Mouse (Mus musculus) left cerebral cortex, postnatal 4 days (tissue): Measurements from ENCODE around the gene Tmem182. TPM values are rescaled to one million over a fixed set of nuclear protein-coding genes. Genes with fewer than 3 reads are reported as not detected.
A peak's percentile ranks its signal among the peaks of the same experiment; 100 is the strongest.

Experiments used
- DNase-seq: peaks from one replicate; pipeline ENCODE4 v3.0.0-alpha.2; 2022
- intact Hi-C: fragments of 180-260 bp; cut with DNase I; formaldehyde crosslinking; loops from one replicate; pipeline ENCODE4 v1.15.1; 2025
- total RNA-seq, 2 experiments: library from RNA; stranded (reverse); gene quantifications; 2 replicates each; pipeline ENCODE4 v1.2.3; 2021

Gene Tmem182
- total RNA-seq, 2 experiments from 2014 or later, result 0.18 TPM; not detected in 1

DNA sequence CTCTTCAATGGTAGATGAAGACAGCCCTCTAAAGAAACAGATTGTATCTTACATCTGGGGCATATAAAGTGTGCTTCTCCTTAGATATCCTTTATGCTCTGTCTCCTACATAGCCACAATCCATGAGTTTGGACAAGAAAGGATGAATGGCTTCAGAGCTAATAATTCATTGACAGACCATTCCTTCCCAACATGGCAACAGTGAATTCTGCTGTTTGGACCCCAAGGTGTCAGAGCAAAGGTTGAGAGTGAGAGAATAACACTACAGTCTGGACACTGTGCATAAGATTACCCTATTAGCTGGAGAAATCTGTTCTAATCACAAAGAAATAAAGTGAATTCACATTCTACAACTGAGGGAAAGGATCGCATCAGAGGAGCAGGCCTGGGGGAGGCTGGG is 9.9 kb upstream of the Tmem182 start:
- no peak for DNase-seq
- intact Hi-C loops, result loop anchor here (5.0 kb wide), 1 partner anchor 47 kb away; no protein-coding TSS in a partner anchor

DNA sequence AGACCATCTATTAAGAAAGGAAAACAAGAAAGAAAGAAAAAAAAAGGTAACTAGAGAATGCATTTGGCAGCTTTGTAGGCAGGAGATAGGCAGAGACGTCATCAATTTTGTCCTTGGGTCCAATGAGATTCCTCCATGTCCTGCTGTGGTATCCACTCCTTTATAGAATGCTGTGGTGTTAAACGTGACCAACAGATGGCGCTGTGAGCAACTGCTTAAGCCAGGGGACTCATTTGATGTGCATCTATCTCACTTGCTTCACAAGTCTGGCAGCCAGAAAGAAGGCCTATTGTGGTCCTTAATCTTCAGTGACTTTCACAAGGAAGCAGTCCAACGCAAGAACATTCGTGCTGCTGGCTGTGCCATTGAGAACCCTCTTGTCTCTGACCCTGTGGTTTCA is 8.1 kb upstream of the Tmem182 start:
- intact Hi-C loops, result loop anchor here (5.0 kb wide), 1 partner anchor 45 kb away; no protein-coding TSS in a partner anchor

DNA sequence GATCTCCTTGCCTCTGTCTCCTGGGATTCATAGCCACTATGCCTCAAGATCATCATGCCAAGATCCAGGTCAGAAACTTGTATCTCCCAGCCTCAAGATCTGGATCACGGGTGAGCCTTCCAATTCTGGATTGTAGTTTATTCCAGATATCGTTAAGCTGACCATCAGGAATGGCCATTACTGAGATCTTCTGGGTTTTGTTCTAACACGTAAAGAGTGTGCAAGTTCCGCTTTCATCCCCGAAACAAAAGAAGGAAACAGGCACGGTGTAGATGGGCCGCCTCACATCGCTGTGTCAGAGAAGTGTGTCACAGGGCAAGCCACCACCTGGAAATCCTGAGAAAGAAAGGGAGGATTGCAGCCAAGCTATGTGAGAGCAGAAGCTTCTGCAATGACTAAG is 6.3 kb upstream of the Tmem182 start:
- intact Hi-C loops, result loop anchor here (5.0 kb wide), 1 partner anchor 43 kb away; no protein-coding TSS in a partner anchor
- DNase-seq, result no peak

More for the DNA sequence above, 8.1 kb upstream of the Tmem182 start:
- peak; percentile 60 for DNase-seq

DNA sequence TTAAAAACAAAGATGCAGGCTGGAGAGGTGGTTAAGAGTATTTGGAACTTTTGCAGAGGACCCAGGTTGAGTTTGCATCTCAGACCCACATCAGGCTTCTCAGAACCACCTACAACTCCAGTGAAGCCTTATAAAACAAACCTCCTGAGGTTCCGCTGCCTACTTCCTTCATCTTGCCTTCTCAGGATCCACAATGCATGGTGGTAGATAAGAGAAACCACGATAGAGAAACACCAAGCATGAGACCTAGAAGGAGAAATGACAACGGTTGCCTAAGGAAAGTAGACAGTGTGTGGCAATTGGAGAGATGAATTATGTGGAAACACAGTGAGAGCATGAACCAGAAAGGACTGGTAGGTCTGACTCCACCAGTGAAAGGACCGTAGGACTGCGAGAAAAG is 4.5 kb upstream of the Tmem182 start:
- intact Hi-C loops, result no loop called here
- no peak for DNase-seq

DNA sequence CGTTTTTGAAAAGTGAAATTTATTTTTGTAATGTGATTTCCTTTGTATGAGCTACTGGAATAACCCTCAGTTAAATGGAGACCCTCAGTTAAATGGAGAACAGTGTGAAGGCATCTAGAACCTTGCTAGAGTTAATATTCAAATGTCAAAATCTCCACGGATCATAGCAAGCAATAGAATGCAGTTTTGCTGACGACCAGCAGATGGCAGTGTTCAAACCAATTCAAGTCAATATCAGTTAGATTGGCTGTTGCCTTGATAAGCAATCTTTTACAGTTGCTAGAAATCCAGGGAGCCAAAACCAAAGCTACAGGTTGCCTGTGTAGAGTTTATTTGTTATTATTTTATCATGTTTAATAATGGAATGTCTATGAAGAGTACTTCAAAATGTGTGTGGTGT is 2.6 kb upstream of the Tmem182 start:
- DNase-seq, result peak; percentile 45
- intact Hi-C loops, result no loop called here

DNA sequence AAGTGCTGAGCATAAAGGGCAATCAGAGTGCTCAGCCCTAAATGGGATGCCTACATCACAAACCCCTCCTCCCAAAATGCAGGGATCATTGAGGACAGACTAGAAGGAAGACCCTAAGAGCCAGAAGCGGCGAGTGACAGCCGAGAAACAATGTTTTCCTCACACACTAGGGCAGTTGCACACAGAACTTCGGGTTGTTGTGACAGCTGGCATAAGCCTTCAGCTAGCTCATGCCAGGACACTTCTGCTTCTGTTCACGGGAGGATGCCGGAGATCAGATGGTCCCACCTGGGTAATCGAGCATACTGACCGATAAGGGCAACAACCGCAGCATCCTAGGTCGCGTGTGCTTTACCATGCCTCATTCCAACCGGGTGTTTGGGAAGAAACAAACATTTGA is 1.3 kb upstream of the Tmem182 start:
- intact Hi-C loops, result no loop called here
- no peak for DNase-seq

DNA sequence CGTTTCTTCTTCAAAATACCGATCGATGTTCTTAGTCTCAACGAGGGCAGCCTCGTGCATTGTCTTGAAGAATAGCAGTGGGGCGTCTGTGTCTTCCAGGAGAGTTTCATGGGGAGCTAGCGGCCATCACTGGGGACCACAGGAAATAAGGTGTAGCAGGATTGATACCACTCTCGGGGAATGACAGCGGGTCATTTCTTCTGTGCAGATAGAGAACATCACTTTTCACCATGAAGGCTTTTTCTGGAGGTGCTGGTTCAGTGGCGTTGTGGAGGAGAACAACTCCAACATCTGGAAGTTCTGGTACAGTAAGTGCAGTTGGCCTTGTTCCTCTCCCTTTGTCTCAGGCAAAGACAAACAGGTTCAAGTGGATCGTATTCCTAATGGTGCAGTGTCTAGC is 490 bp downstream of the Tmem182 start:
- DNase-seq, result no peak
- intact Hi-C loops, result no loop called here

DNA sequence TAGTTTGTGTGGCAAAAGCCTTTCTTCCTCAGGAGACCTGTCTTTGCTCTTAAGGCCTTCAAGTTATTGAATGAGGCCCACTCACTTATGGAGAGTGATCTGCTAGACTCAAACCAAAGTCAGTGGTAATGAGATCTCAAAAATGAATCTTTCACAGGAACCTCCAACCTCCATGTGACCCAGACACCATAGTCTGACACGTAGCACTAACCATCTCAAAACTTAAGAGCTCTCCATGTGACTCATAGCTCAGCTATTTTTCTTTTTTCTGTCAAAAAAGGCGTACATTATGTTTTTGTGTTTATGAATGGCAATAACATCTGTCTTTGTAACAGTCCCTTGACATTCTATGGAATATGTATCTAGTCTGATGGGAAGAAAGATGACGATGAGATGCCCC is 3.2 kb downstream of the Tmem182 start:
- intact Hi-C loops, result no loop called here
- no peak for DNase-seq

DNA sequence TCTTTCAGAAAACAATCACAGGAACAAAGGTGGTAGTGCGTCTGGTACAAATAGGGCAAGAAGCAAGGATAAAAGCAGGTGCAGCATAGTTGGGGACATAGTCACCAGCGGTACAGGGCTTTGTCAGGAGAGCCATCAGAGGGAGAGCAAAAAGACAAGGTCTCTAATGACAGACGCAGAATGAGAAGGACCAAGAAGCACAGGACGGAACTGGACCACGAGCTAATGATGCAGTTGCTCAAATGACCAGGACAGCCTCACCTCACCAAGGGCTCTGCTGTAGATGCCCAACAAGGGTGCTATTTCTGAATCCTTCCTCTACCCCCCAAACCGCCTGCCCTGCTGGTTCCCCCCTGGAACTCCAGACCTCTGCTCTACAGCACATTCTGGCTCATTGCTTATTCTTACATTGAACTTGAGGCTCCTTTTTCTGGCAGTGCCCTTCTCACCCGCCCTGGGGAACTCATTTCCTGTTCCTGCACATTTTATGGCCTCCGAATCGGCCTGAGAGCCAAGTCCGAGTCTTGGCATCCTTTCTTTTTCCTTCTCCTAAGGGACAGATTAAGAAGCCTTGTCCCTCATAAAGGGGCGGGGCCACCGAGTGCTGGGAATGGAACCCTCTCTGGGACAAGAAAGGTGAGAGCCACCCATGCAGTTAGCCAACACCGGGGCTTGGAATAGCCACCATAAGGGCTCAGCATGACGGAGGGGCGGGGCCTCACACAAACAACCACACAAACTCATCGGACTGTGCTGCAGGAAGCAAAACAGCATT is 9.9 kb downstream of the Tmem182 start:
- intact Hi-C loops, result no loop called here

DNA sequence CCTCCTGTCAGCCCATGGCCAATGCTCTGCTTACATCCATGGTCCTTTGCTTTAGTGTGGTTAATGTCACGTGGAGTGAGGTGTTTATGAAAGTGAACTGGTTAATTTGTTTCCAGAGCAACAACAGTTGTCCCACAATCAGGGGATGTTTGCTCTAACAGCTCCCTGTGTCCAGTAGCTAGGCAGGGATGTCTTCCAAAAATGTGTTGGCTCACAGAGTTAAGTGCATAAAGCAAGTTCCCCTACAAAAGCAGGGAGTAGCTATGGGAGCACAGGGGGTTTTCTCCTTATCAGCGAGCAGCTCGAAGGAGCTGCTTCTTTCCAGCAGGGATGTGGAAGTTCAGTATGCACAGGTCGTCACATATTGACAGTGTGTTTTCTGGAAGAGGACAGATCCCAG is 19.1 kb downstream of the Tmem182 start:
- intact Hi-C loops, result no loop called here
- no peak for DNase-seq

More for the DNA sequence above, 9.9 kb downstream of the Tmem182 start:
- no peak for DNase-seq

DNA sequence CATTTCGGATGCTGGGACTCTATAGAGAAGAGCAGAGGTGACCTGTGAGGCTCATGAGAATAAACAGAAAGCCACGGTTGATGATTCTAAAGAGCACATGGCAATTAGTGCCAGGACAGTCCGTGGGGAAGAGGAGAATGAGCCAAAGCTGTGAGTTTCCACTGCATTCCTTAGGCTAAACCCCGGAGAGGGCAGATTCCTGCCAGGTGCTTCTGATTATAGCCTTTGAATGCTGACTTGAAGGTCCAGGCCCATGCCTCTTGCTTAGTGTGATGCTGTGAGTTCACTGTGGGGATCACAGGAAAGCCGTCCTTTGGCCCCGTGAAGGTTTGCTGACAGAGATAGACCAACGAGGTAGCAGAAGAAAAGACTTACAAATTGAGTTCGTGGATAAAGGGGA is 19.5 kb downstream of the Tmem182 start:
- intact Hi-C loops, result no loop called here
- no peak for DNase-seq

DNA sequence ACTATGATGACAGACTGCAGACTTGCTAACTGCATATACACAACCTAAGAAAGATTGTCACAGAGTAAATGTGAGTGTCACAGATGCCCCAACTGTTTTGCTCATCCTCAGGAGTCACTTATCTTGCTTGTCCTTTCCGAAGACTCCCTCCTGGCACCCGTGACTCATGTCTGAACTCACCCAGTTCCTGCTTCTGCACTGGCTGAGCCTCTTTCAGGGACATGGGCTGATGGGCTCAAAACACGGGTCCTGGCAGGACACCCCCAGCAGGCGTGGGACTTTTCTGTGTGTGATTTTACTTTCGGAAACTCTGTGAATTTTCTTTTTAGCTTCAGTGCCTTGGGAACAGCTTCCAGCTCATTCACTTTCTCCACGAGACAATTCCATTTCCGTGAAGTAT is 20.4 kb downstream of the Tmem182 start:
- intact Hi-C loops, result no loop called here

DNA sequence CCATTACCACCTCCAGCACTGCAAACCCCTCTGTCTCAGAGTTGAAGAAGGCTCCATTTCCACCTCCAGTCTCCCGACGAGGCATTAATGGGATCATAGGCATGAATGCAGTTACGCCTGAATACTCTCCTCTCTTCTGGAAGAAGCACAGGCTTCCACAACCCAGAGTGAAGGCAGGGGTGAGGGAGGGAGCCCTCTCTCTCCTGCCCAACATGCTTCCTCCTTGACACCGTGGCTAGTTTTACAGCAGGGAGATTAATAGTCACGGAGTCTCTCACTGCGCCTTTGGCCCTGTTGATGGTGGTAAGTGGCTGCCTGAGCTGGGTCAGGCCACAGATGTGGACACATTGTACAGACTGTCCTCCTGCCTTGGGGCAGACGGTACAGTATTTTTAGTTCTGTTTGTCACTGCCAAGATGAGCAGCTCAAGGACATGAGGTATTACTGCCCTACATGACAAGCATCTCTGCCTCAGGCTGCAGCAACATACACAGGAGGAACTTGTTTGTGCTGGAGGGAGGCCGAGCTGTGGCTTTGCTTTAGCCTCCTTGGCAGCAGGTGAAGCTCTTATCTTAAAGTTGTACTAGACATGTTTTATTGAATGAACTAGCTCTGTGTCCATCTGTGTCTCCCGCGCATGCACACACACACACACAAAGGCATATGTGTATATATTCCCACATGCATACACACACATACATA is 24.0 kb downstream of the Tmem182 start:
- intact Hi-C loops, result no loop called here
- no peak for DNase-seq

More for the DNA sequence above, 20.4 kb downstream of the Tmem182 start:
- no peak for DNase-seq

DNA sequence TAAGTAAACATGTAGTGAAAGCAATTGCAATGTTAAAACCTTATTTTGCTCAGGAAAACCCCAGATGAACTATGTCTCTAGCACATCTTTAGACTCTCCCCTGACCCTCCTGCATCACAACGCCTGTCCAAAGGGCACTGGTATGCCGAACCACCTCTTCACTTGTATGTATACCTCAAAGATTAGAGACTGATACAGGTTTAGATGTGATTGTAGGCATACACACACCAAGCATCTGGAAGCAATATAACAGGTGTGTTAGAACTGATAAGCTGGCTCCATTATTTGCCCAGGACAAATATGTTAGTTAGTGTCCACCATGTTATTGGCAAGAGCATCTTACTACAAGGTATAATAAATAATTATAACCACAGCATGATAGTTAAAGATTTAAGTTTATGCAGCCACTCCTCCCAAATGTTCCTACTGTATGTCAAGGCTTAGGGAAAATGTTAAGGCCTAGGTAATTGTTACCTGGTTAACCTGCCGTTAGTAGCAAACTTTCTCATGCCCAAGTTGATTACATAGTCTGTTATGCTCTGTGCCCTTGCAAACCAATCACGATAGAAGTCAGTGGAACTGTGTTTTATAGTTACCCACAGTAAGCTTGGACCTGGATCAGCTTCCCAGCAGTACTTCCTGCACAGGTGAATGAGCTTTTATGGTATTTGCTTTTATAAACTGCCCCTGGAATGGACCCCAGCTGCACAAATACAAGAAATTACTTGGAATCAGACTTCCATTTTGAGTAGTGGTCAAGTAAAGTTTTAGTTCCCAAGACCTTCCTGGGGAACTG is 25.5 kb downstream of the Tmem182 start:
- intact Hi-C loops, result no loop called here
- no peak for DNase-seq

DNA sequence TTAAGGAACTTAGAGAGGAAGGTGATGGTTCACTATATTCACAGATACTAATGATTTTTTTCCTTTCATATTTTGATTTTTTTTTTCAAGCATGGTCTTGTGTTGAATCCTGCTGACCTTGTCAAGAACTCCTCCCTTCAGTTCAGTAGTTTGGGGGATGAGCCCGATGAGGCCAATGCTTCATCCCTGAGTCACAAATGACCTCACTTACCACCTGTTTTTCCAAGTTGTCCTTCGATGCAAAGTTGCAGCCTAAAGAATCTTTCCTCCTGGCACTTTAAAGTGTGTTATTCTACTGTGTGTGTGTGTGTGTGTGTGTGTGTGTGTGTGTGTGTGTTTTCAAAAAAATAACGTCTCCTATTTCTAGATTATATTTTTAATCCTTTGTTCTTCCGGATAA is 30.1 kb downstream of the Tmem182 start:
- intact Hi-C loops, result no loop called here
- DNase-seq, result no peak

DNA sequence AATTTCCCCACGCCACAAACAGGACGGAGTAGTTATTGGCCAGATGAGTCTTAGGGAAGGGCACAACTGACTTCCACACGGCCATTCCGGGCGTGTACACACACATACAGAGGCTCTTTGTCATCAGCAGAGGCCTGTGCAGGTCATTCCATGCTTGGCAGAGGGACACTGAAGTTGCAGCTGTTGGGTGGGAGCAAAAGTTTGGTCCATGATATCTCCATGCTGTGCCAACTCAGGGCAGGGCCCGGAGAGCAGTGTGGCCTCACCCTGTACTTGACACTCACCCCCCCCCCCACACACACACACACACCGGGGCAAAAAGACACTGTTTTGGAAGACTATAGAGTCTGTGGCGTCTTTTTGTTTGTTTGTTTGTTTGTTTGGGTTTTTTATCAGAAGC is 35.2 kb downstream of the Tmem182 start:
- intact Hi-C loops, result loop anchor here (5.0 kb wide), 1 partner anchor 43 kb away; no protein-coding TSS in a partner anchor

DNA sequence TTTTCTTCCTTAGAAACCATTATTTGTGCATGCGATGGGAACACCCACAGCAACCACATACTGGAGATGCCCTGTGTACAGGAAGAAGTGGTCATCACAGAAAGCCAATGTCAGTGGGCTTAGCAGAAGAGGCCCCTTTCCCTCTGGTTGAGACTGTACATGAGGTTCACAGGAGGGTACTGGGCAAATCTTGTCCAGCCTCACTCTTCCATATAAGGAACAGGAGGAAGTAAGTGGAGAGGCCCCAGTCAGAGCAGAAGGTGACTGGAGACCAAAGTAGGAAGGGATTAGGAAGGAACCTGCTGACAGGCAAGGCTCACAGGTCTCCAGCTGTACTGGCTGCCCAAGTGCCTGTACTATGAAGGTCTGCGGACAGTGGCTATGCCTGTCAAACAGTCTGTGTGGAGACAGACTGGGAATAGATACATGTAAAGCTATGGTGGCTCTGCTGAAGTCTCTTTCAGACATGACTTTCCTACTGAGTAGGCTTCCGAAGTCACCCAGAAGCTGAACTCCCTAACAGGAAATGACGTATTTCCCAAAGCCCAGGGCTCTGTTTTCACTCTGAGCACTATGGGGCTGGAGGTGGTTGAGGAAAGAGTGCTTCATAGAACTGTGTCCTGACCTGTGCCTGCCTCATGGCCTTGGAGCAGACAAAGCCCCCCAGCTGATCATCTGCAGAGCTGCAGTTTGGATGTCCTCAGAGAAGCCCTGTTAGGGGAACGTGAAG is 35.8 kb downstream of the Tmem182 start:
- DNase-seq, result no peak
- intact Hi-C loops, result loop anchor here (5.0 kb wide), 1 partner anchor 44 kb away; no protein-coding TSS in a partner anchor

More for the DNA sequence above, 35.2 kb downstream of the Tmem182 start:
- no peak for DNase-seq

DNA sequence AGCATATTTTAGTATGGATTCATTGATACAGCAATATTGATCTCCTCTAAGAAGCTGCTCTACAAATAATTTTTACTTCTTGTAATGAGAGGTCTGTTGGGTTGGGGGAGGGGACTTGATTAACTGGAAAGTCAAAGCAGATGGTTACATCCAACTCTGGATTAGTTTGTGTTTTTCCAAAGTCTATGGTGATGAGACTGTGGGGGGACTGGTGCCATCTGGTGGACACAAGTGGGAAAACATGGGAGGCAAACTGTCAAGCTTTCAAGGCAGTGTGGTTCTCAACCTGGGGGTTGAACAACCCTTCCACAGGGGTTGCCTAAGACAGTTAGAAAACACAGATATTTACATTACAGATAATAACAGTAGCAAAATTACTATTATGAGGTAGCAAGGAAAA is 39.2 kb downstream of the Tmem182 start:
- peak; percentile 53 for DNase-seq
- intact Hi-C loops, result loop anchor here (5.0 kb wide), 2 partner anchors 47 to 267 kb away; no protein-coding TSS in a partner anchor

DNA sequence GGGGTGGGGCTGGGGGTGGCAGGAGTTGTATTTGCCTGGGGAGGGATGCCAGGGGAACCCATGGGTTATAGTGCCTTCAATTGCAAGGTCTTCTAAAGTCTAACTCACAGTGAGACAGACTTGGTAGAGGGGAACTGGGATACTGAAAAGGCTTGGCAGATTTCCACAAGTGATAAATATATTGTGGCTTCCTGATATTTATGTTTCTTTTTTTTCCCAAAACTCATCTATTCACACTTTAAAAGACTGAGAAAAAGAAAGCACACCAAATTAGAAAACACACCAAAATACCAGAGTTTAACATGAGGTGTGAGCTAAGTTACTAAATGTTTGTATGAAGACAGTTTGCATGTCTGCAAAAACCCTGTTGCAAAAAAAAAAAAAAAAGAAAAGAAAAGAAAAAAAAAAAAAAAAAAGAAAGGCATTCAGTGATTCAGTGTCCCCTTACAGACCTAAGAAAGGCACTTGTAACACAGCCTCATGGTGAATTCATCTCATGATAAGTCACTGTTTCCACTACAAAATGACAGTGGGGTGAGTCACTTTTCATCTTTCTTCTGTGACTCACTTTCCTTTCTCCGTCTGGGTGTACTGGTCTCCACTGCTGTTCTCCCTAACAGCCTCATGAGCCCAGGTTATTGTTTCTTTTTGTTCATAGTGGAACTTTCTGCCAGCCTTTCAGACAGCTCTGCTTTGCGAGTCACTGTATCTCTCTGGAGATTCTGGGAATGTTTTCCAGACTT is 42.0 kb downstream of the Tmem182 start:
- DNase-seq, result no peak
- intact Hi-C loops, result loop anchor here (5.0 kb wide), 1 partner anchor 270 kb away; no protein-coding TSS in a partner anchor

DNA sequence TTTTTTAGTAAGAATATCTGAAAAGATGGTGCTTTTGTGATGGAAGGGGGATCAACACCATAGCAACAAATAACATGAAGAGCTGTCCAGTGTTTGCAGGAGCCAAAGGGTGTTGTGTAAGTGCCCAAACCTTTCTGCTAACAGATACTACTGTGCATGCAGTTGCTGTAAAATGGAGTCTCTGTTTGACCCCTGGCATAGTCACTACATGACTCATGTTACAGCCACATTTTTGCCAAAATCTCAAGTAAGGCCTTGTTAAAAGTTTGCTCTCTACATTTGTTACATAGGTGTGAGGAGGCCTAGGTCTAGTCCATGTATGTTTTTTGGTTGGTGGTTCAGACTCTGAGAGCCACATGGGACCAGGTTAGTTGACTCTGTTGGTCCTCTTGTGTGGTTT is 45.9 kb downstream of the Tmem182 start:
- intact Hi-C loops, result no loop called here
- no peak for DNase-seq
